Mouse (Mus musculus) T-helper 17 cell (primary cell): ENCODE data around the gene Wipf1.

Source experiments
- in situ Hi-C, 2 experiments: fragments of 300-600 bp; cut with MboI, MseI; formaldehyde crosslinking; loops; 1 replicate in 1 of 2; 2 replicates in 1 of 2; pipeline ENCODE4 v1.15.1; 2025; ENCODE audit warnings: high pct_unique_total_duplicates in 2 of 2

Wipf1 gene

GRCm38 (mm10) chr2:73443985-73444384 is 85.5 kb downstream of the Wipf1 start:
- in situ Hi-C loops = no loop called here

GRCm38 (mm10) chr2:73442015-73442414 is 87.5 kb downstream of the Wipf1 start:
- in situ Hi-C loops = no loop called here

- in situ Hi-C loops = no loop called here
Measured at GRCm38 (mm10) chr2:73440319-73440718, 89.2 kb downstream of the Wipf1 start.

GRCm38 (mm10) chr2:73436976-73437375 is 92.6 kb downstream of the Wipf1 start:
- in situ Hi-C loops = no loop called here

- in situ Hi-C loops = no loop called here
Measured at GRCm38 (mm10) chr2:73435847-73436246, 93.7 kb downstream of the Wipf1 start.

GRCm38 (mm10) chr2:73431959-73432396 is 97.6 kb downstream of the Wipf1 start:
- in situ Hi-C loops = no loop called here

GRCm38 (mm10) chr2:73428803-73429468 is 100.6 kb downstream of the Wipf1 start:
- in situ Hi-C loops = loop anchor here in 1 of 2 experiments (10.0 kb wide), 1 partner anchor 914 kb away; no protein-coding TSS in a partner anchor

GRCm38 (mm10) chr2:73427293-73427692 is 102.2 kb downstream of the Wipf1 start:
- in situ Hi-C loops = loop anchor here in 1 of 2 experiments (10.0 kb wide), 1 partner anchor 912 kb away; no protein-coding TSS in a partner anchor

- in situ Hi-C loops = loop anchor here in 1 of 2 experiments (10.0 kb wide), 1 partner anchor 911 kb away; no protein-coding TSS in a partner anchor
Measured at GRCm38 (mm10) chr2:73425822-73426221, 103.7 kb downstream of the Wipf1 start.

- in situ Hi-C loops = loop anchor here (5.0 to 10.0 kb wide), 3 partner anchors 97 to 905 kb away; no protein-coding TSS in a partner anchor
Measured at GRCm38 (mm10) chr2:73419730-73420129, 109.8 kb downstream of the Wipf1 start.

- in situ Hi-C loops = loop anchor here in 1 of 2 experiments (10.0 kb wide), 1 partner anchor 884 kb away; no protein-coding TSS in a partner anchor
Measured at GRCm38 (mm10) chr2:73419285-73419684, 110.2 kb downstream of the Wipf1 start.

GRCm38 (mm10) chr2:73415892-73416291 is 113.6 kb downstream of the Wipf1 start:
- in situ Hi-C loops = loop anchor here in 1 of 2 experiments (10.0 kb wide), 1 partner anchor 881 kb away; no protein-coding TSS in a partner anchor

- in situ Hi-C loops = loop anchor here in 1 of 2 experiments (10.0 kb wide), 1 partner anchor 875 kb away; no protein-coding TSS in a partner anchor
Measured at GRCm38 (mm10) chr2:73410076-73410475, 119.5 kb downstream of the Wipf1 start.

GRCm38 (mm10) chr2:73407662-73408061 is 121.9 kb downstream of the Wipf1 start:
- in situ Hi-C loops = loop anchor here in 1 of 2 experiments (5.0 kb wide), 1 partner anchor 685 kb away; no protein-coding TSS in a partner anchor

GRCm38 (mm10) chr2:73406336-73406915 is 123.1 kb downstream of the Wipf1 start:
- in situ Hi-C loops = loop anchor here in 1 of 2 experiments (5.0 kb wide), 1 partner anchor 684 kb away; no protein-coding TSS in a partner anchor

GRCm38 (mm10) chr2:73404980-73405379 is 124.6 kb downstream of the Wipf1 start:
- in situ Hi-C loops = loop anchor here in 1 of 2 experiments (5.0 kb wide), 1 partner anchor 683 kb away; no protein-coding TSS in a partner anchor

- in situ Hi-C loops = no loop called here
Measured at GRCm38 (mm10) chr2:73404442-73404841, 125.1 kb downstream of the Wipf1 start.

- in situ Hi-C loops = no loop called here
Measured at GRCm38 (mm10) chr2:73403385-73404013, 126.0 kb downstream of the Wipf1 start.

GRCm38 (mm10) chr2:73401689-73402088 is 127.8 kb downstream of the Wipf1 start:
- in situ Hi-C loops = no loop called here

GRCm38 (mm10) chr2:73397476-73397875 is 132.1 kb downstream of the Wipf1 start:
- in situ Hi-C loops = no loop called here

GRCm38 (mm10) chr2:73396828-73397325 is 132.7 kb downstream of the Wipf1 start:
- in situ Hi-C loops = no loop called here

- in situ Hi-C loops = no loop called here
Measured at GRCm38 (mm10) chr2:73395516-73395915, 134.0 kb downstream of the Wipf1 start.
